Mouse (Mus musculus) liver, embryonic 11.5 days (tissue): ENCODE data around the gene Selenom. TPM values are rescaled to one million over a fixed set of nuclear protein-coding genes. Genes with fewer than 3 reads are reported as not detected.
A peak's percentile ranks its signal among the peaks of the same experiment; 100 is the strongest.

ENCODE experiments used
- ATAC-seq: fragments of 200-750 bp; cut with Nextera tagmentation; replicated peaks from 2 replicates; pipeline ENCODE4 v1.8.0; 2017; ENCODE audit warnings: moderate number of reproducible peaks, mild to moderate bottlenecking, moderate TSS enrichment, moderate library complexity; ENCODE audit not compliant: low FRiP score
- DNase-seq: peaks from one replicate; pipeline ENCODE4 v3.0.0-alpha.2; 2017; ENCODE audit warnings: low spot score
- H3K27ac ChIP-seq: fragments of 300-500 bp; sonication (generic); 2 replicates; pipeline ENCODE4 v1.5.1; 2014; ENCODE audit warnings: mild to moderate bottlenecking, low read depth, low read length, control low read depth
- H3K27me3 ChIP-seq: fragments of 300-500 bp; sonication (generic); replicated peaks from 2 replicates; pipeline ENCODE4 v1.6.1; 2014; ENCODE audit warnings: low read length, mixed read lengths; ENCODE audit not compliant: control insufficient read depth, insufficient read depth
- H3K36me3 ChIP-seq: fragments of 300-500 bp; sonication (generic); 2 replicates; pipeline ENCODE4 v1.6.1; 2014; ENCODE audit warnings: mild to moderate bottlenecking, low read length, moderate library complexity, mixed read lengths; ENCODE audit not compliant: control insufficient read depth, insufficient read depth
- H3K4me1 ChIP-seq: fragments of 300-500 bp; sonication (generic); replicated peaks from 2 replicates; pipeline ENCODE4 v1.6.1; 2014; ENCODE audit warnings: low read length, mixed read lengths; ENCODE audit not compliant: control insufficient read depth, insufficient read depth
- H3K4me2 ChIP-seq: fragments of 300-500 bp; sonication (generic); 2 replicates; pipeline ENCODE4 v1.6.1; 2014; ENCODE audit warnings: mild to moderate bottlenecking, control low read depth, moderate library complexity
- H3K4me3 ChIP-seq: fragments of 300-500 bp; sonication (generic); 2 replicates; pipeline ENCODE4 v1.5.1; 2014; ENCODE audit warnings: low read depth, low read length, control low read depth
- H3K9ac ChIP-seq: fragments of 300-500 bp; sonication (generic); 2 replicates; pipeline ENCODE4 v1.6.1; 2014; ENCODE audit warnings: low read depth, low read length, control low read depth
- H3K9me3 ChIP-seq: fragments of 300-500 bp; sonication (generic); 2 replicates; pipeline ENCODE4 v1.6.1; 2016; ENCODE audit warnings: low read length, inconsistent platforms, mixed read lengths; ENCODE audit not compliant: control insufficient read depth
- WGBS: fragments of 180-500 bp; shearing (Covaris S2); extraction: QIAGEN DNeasy Blood & Tissue Kit; methylation state at CpG from one replicate; pipeline ENCODE4 v1.1.7; 2014; 5-methylcytosine and 5-hydroxymethylcytosine counted together
- polyA plus RNA-seq: library from polyadenylated mRNA; unstranded; fragments of >200 nt; fragmentation: Nextera tagmentation; extraction: Ambion mirVana; gene quantifications from 2 replicates; pipeline ENCODE4 v1.2.1, GENCODE M21; 2014

Gene Selenom
- 27.9 and 35.9 TPM in 2 replicates for polyA plus RNA-seq

- ATAC-seq, result peak; percentile 76
- peak; percentile 86 for DNase-seq
- Histone ChIP-seq H3K4me2 (peak within 1 kb of the TSS; percentile 84), H3K4me3 (peak within 1 kb of the TSS; percentile 55), H3K9ac (peak within 1 kb of the TSS; percentile 44), H3K4me1 (peaks cover 11% of the 10 kb centered on the region), H3K9me3 (no peaks in the 10 kb centered on the region), H3K27me3 (peaks cover 28% of the 10 kb centered on the region), H3K27ac (no peak within 1 kb of the TSS), H3K36me3 (no peaks in the 10 kb centered on the region)
- WGBS, result 1% methylated on average over 26 of the region's 26 CpGs
These were observed at the start of gene Selenom for GRCm38 (mm10) chr11:3514529-3515054. Selenom (plus strand) TSS chr11:3514684.

GRCm38 (mm10) chr11:3471448-3471850, 43.0 kb upstream of the Selenom start:
- no peak overlapping the region for H3K4me2 ChIP-seq
- no peak for ATAC-seq

GRCm38 (mm10) chr11:3472484-3472883, 42.0 kb upstream of the Selenom start:
- no peaks in the 10 kb centered on the region for H3K36me3 ChIP-seq
- H3K9ac ChIP-seq, result no peak overlapping the region
- H3K27ac ChIP-seq, result no peak overlapping the region
- ATAC-seq (peak; percentile 77), DNase-seq (peak; percentile 63)
- WGBS, result 18% methylated on average over 1 of the region's 1 CpGs
- H3K27me3 ChIP-seq, result no peaks in the 10 kb centered on the region
- no peaks in the 10 kb centered on the region for H3K4me1 ChIP-seq
- no peak overlapping the region for H3K4me2 ChIP-seq
- no peaks in the 10 kb centered on the region for H3K9me3 ChIP-seq
- H3K4me3 ChIP-seq, result no peak overlapping the region

More at GRCm38 (mm10) chr11:3471448-3471850, 43.0 kb upstream of the Selenom start:
- H3K9ac ChIP-seq, result no peak overlapping the region
- no peaks in the 10 kb centered on the region for H3K27me3 ChIP-seq
- no peaks in the 10 kb centered on the region for H3K4me1 ChIP-seq
- H3K27ac ChIP-seq, result no peak overlapping the region
- H3K4me3 ChIP-seq, result no peak overlapping the region
- WGBS, result 33% methylated on average over 11 of the region's 11 CpGs
- no peak for DNase-seq
- no peaks in the 10 kb centered on the region for H3K36me3 ChIP-seq
- H3K9me3 ChIP-seq, result no peaks in the 10 kb centered on the region

GRCm38 (mm10) chr11:3474480-3475115, 39.9 kb upstream of the Selenom start:
- no peaks in the 10 kb centered on the region for H3K9me3 ChIP-seq
- H3K27ac ChIP-seq, result no peak overlapping the region
- no peak overlapping the region for H3K9ac ChIP-seq
- DNase-seq (no peak), ATAC-seq (no peak)
- H3K4me2 ChIP-seq, result no peak overlapping the region
- 65% methylated on average over 7 of the region's 7 CpGs for WGBS
- no peaks in the 10 kb centered on the region for H3K36me3 ChIP-seq
- H3K4me1 ChIP-seq, result no peaks in the 10 kb centered on the region
- no peaks in the 10 kb centered on the region for H3K27me3 ChIP-seq
- H3K4me3 ChIP-seq, result no peak overlapping the region

GRCm38 (mm10) chr11:3475489-3475888, 39.0 kb upstream of the Selenom start:
- H3K9me3 ChIP-seq, result no peaks in the 10 kb centered on the region
- no peaks in the 10 kb centered on the region for H3K4me1 ChIP-seq
- H3K4me2 ChIP-seq, result no peak overlapping the region
- ATAC-seq (no peak), DNase-seq (no peak)
- no peak overlapping the region for H3K4me3 ChIP-seq
- H3K36me3 ChIP-seq, result no peaks in the 10 kb centered on the region
- no peaks in the 10 kb centered on the region for H3K27me3 ChIP-seq
- no peak overlapping the region for H3K27ac ChIP-seq
- H3K9ac ChIP-seq, result no peak overlapping the region

- Histone ChIP-seq H3K9me3 (no peaks in the 10 kb centered on the region), H3K9ac (no peak overlapping the region), H3K4me3 (no peak overlapping the region), H3K27ac (no peak overlapping the region), H3K4me2 (no peak overlapping the region), H3K4me1 (no peaks in the 10 kb centered on the region), H3K27me3 (no peaks in the 10 kb centered on the region; the same call in 1 of the 2 replicates), H3K36me3 (no peaks in the 10 kb centered on the region)
- no peak for DNase-seq
- 60% methylated on average over 11 of the region's 11 CpGs for WGBS
- no peak for ATAC-seq
These were observed 30.4 kb upstream of the Selenom start for GRCm38 (mm10) chr11:3483980-3484642.

- no peaks in the 10 kb centered on the region; the same call in 1 of the 2 replicates for H3K27me3 ChIP-seq
- no peak overlapping the region for H3K27ac ChIP-seq
- no peak overlapping the region for H3K4me3 ChIP-seq
- 51% methylated on average over 7 of the region's 7 CpGs for WGBS
- no peaks in the 10 kb centered on the region for H3K4me1 ChIP-seq
- no peak for DNase-seq
- H3K36me3 ChIP-seq, result no peaks in the 10 kb centered on the region
- H3K9me3 ChIP-seq, result no peaks in the 10 kb centered on the region
- H3K4me2 ChIP-seq, result no peak overlapping the region
- ATAC-seq, result no peak
- no peak overlapping the region for H3K9ac ChIP-seq
These were observed 28.1 kb upstream of the Selenom start for GRCm38 (mm10) chr11:3486349-3486748.

GRCm38 (mm10) chr11:3487952-3488570, 26.4 kb upstream of the Selenom start, which contains the start of gene Pla2g3:
Pla2g3 (plus strand) TSS chr11:3488284.
- Histone ChIP-seq H3K4me2 (no peak within 1 kb of the TSS), H3K27ac (no peak within 1 kb of the TSS), H3K4me3 (no peak within 1 kb of the TSS), H3K9me3 (no peaks in the 10 kb centered on the region), H3K27me3 (no peaks in the 10 kb centered on the region; the same call in 1 of the 2 replicates), H3K9ac (no peak within 1 kb of the TSS), H3K36me3 (no peaks in the 10 kb centered on the region), H3K4me1 (no peaks in the 10 kb centered on the region)
- ATAC-seq (no peak), DNase-seq (no peak)
- WGBS, result 48% methylated on average over 11 of the region's 11 CpGs
